Mouse (Mus musculus) layer of hippocampus, adult 9-11 months (tissue): ENCODE data around the gene Olfr771.
"Not testable (repeated sequence)": the region's sequence is repeated elsewhere in the genome, so short reads cannot be mapped to it uniquely, and the experiment has no call there.

Source experiments
- DNase-seq: peaks from one replicate; pipeline ENCODE4 v3.0.0; 2022

Olfr771 gene

DNA sequence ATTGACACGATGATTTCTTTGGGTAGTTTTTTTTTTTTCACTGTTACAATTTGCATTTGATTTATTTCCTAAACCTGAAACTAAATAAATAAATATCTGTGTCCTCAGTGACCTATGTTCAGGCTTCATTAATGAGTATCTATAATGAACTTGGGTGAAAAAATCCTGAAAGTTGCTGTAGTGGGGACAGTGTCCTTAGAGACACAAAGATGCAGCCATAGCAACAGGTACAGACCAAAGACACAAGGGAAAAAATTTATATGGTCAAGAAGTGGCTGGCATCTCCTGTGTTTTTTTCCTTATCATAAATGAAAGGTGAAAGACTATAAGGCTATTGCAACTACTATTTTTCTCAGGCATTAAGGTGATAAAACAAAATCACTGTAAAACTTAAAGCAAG, at the start of gene Olfr771:
Gene Olfr771 (minus strand): TSS at position 101 of the 400 bp plus-strand sequence.
- DNase-seq: no peak

DNA sequence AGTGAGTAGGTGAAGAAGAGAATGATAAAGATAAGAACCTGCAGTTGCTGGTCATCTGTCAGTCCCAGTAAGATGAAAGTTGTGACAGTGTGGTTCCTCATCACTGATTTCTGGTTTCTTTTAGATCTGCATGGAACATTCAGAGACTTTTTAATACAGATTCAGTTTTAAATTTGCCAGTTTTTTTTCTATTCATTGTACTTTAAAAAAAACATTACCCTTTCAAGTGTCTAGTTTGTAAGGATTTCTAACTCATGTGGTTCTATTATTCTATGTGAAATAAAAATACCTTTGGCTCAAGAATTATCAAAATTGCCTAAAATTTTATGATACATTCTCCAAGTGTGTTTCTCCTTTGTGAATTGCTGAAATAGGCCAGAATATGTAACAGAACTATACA, 22.8 kb upstream of the Olfr771 start, which contains the start of gene Olfr773:
Gene Olfr773 (minus strand): TSS at position 101 of the 400 bp plus-strand sequence.
- not testable (repeated sequence) for DNase-seq

DNA sequence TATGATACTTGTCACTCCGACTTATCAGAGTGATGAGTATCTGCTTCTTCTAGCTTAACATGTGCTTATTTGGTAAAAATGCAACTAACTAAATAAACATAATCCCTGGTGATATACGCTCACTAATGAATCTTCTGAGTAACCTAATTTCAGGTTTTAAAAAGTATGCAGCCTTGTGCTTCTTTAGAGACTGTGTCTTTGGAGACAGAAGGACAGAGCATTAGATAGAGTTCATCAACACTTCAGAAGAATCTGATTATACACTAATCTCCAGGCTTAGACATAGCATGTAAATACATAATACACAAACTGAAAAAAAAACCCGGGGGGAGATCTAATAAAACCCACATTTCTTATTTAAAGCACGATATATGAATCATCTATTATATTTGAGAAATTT, 13.3 kb upstream of the Olfr771 start, which contains the start of gene Olfr772:
Gene Olfr772 (minus strand): TSS at position 101 of the 400 bp plus-strand sequence.
- not testable (repeated sequence) for DNase-seq

DNA sequence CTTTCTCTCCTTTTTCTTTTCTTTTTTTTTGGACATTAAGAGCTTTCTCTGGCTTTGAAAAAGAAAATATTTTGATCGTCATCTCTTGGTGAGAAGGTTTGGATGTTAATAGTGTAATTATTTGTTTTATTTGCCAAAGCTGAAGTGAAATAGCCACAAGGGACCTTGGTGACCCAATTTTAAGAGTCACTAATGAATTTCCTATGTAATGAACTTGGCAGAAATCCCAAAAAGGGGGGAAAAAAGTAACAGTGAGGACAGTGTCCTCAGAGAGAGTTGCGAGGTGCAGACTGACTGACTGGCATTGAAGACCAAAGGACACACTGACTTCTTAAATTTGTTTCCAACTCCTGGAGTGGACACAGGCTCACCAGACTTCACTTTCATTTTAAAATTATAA, 25.7 kb downstream of the Olfr771 start, which contains the start of gene Olfr770:
Gene Olfr770 (minus strand): TSS at position 101 of the 400 bp plus-strand sequence.
- no peak for DNase-seq

DNA sequence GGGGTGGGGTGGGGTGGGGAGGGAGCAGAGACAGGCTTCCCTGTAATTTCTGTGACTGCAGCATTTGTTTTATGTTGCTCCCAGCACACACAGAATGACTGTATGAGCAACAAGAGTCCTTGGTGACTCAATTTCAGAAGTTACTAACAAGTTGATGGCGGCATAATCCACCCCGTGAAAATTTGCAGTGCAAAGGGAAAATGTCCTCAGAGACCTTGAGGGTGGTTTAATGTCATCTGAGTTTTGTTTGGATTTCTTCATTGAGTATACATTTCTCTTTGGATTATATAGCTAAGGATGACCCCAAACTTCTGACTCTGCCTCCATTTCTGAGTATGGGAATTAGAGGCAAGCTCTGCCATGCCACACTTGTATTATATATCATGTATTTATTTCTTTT, 46.8 kb downstream of the Olfr771 start, which contains the start of gene Olfr769:
Gene Olfr769 (minus strand): TSS at position 101 of the 400 bp plus-strand sequence.
- DNase-seq: no peak

DNA sequence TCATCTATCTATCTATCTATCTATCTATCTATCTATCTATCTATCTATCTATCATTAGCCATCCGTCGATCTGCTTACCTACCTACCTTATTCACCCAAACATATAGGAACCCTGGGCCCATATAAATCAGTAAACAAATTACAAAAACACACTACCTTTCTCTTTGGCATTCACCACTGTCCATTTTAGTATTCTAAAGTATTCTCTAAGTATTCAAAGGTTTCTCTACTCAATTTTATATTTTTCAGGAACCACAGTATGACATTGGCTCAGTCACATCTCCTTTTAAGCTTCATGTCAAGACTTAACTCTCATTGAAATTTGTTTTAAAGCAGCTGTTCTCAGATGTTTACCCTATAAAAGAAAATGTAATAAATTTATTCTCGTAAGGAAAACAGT, 49.4 kb downstream of the Olfr771 start:
- no peak for DNase-seq
